Mouse (Mus musculus) kidney, adult 2 months (tissue): Measurements from ENCODE around the gene Pcolce.

Experiments
- CTCF ChIP-seq: fragments of 200-500 bp; conservative IDR thresholded peaks from 2 replicates; pipeline ENCODE4 v1.5.1; 2011; ENCODE audit warnings: low read depth, mild to moderate bottlenecking, control low read depth, low read length, moderate library complexity, mixed read lengths; ENCODE audit not compliant: insufficient read depth, insufficient read length
- POLR2A ChIP-seq: fragments of 200-500 bp; IDR thresholded peaks from one replicate; pipeline ENCODE4 v1.6.1; 2011; ENCODE audit warnings: low read depth, low read length, control low read depth

DNA sequence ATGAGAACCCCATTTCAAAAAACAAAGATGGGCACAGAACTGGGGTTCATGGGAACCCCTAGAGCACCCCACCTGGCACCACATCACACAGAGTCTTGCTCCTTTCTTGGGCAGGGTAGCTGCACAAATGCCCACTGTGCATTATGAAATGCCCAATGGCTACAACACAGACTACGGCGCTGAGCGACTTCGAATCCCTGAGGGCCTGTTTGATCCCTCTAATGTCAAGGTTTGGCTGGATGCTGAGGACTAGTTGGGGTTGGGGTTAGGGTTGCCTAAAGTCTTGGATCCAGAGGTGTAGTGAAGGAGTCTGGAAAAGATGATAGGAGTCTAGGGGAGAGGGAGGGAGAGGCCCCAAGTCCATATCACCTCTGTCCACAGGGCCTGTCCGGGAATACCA lies 47.2 kb downstream of the Pcolce start:
- TF ChIP-seq CTCF (no peak), POLR2A (no peak)
